In the genomic region with DNA sequence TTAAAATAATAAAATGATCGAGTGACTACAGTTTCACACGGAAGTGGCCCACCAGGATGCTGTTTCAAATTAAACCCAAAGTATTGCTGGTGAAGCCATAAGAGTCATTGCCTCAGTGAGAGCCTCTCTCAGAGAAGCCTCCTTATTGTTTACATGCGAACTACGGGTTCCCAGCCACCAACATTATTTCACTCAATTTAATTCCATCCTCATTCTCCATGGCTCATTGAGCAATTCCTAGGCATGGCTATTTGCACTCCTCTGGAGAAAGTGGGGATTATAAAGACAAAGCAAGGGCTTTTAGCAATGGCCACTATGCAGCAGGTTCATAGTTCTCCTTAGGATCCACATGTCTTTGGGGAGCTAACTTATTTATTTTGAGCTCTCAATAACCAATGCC, we compare ENCODE assay signal across 24 mouse cellular contexts.
DNase-seq lines count a peak whose midpoint lies in the region; ATAC-seq and TF ChIP-seq lines count a peak whose summit lies in the region.
"Had no signal": no experiment of that assay in that cellular context is flagged by ENCODE, and none has a peak within 500 bp of the region (broad histone marks: within the 10 kb centered on the region; RNA-seq: fewer than 3 reads in every experiment).

No protein-coding gene starts in this region.

- WGBS in forebrain, embryonic 12.5 days: 24% methylated on average over 4 of the region's 4 CpGs
- 20% methylated on average over 4 of the region's 4 CpGs for WGBS in forebrain, postnatal 0 days
- WGBS in hindbrain, postnatal 0 days: 34% methylated on average over 4 of the region's 4 CpGs
- WGBS in hindbrain, embryonic 10.5 days: 66% methylated on average over 4 of the region's 4 CpGs
- WGBS in neural tube, embryonic 12.5 days: 27% methylated on average over 4 of the region's 4 CpGs
- WGBS in neural tube, embryonic 15.5 days: 33% methylated on average over 4 of the region's 4 CpGs

- TF ChIP-seq CTCF in forebrain, postnatal 0 days (IDR thresholded peaks at IDR 0.05; ENCODE audit: low read depth): no peak
- no peak for TF ChIP-seq CTCF in hindbrain, postnatal 0 days (IDR thresholded peaks at IDR 0.05; ENCODE audit: low read depth)

- no peaks in the 10 kb centered on the region for H3K9me3 ChIP-seq in forebrain, embryonic 12.5 days
- no peaks in the 10 kb centered on the region for H3K9me3 ChIP-seq in forebrain, postnatal 0 days (ENCODE audit: low read length)
- no peaks in the 10 kb centered on the region for H3K9me3 ChIP-seq in hindbrain, postnatal 0 days (ENCODE audit: low read length)
- H3K9me3 ChIP-seq in hindbrain, embryonic 10.5 days: no peaks in the 10 kb centered on the region
- no peaks in the 10 kb centered on the region for H3K9me3 ChIP-seq in neural tube, embryonic 12.5 days
- no peaks in the 10 kb centered on the region for H3K9me3 ChIP-seq in neural tube, embryonic 15.5 days (replicated peaks)
- H3K9me3 ChIP-seq: heart, embryonic 10.5 days; heart, embryonic 15.5 days had no signal

- H3K36me3 ChIP-seq in forebrain, embryonic 12.5 days (replicated peaks): no peaks in the 10 kb centered on the region
- H3K36me3 ChIP-seq in forebrain, postnatal 0 days (ENCODE audit: insufficient read depth): no peaks in the 10 kb centered on the region
- H3K36me3 ChIP-seq in hindbrain, postnatal 0 days (ENCODE audit: insufficient read depth, low read length): no peaks in the 10 kb centered on the region
- no peaks in the 10 kb centered on the region for H3K36me3 ChIP-seq in hindbrain, embryonic 10.5 days
- H3K36me3 ChIP-seq in neural tube, embryonic 12.5 days: no peaks in the 10 kb centered on the region
- no peaks in the 10 kb centered on the region for H3K36me3 ChIP-seq in neural tube, embryonic 15.5 days
- H3K36me3 ChIP-seq: heart, embryonic 10.5 days; heart, embryonic 15.5 days had no signal

- H3K9ac ChIP-seq in forebrain, embryonic 12.5 days: no peak overlapping the region
- no peak overlapping the region for H3K9ac ChIP-seq in forebrain, postnatal 0 days
- H3K9ac ChIP-seq in hindbrain, postnatal 0 days (replicated peaks; ENCODE audit: low read length): no peak overlapping the region
- H3K9ac ChIP-seq in neural tube, embryonic 12.5 days: no peak overlapping the region
- H3K9ac ChIP-seq in neural tube, embryonic 15.5 days (replicated peaks): no peak overlapping the region
- H3K9ac ChIP-seq: heart, embryonic 15.5 days; liver, embryonic 14.5 days had no signal

- H3K4me3 ChIP-seq in forebrain, embryonic 12.5 days (replicated peaks): no peak overlapping the region
- no peak overlapping the region for H3K4me3 ChIP-seq in forebrain, postnatal 0 days (ENCODE audit: low read depth, low read length)
- no peak overlapping the region for H3K4me3 ChIP-seq in hindbrain, postnatal 0 days (ENCODE audit: low read length)
- no peak overlapping the region for H3K4me3 ChIP-seq in hindbrain, embryonic 10.5 days
- no peak overlapping the region for H3K4me3 ChIP-seq in neural tube, embryonic 12.5 days
- no peak overlapping the region for H3K4me3 ChIP-seq in neural tube, embryonic 15.5 days (replicated peaks)
- H3K4me3 ChIP-seq: heart, embryonic 10.5 days; heart, embryonic 15.5 days had no signal

- DNase-seq in forebrain, postnatal 0 days: no peak
- DNase-seq in hindbrain, postnatal 0 days (ENCODE audit: low spot score): peak; percentile 35
- no peak for DNase-seq in hindbrain, embryonic 10.5 days (ENCODE audit: low spot score)
- DNase-seq in cerebellum, adult 11 months: no peak
- DNase-seq: adrenal gland, postnatal 14 days; cerebellum, adult 18-20 months; gastrocnemius, postnatal 25 days; heart, adult 11 months; kidney, adult 9 months; kidney, postnatal 10 days; layer of hippocampus, postnatal 36 days; liver; lung, adult 2 months; lung, postnatal 10 days; right cerebral cortex, postnatal 14 days; thymus, postnatal 14 days had no signal

- no peak overlapping the region for H3K4me2 ChIP-seq in forebrain, embryonic 12.5 days
- H3K4me2 ChIP-seq in forebrain, postnatal 0 days (ENCODE audit: low read depth): no peak overlapping the region
- no peak overlapping the region for H3K4me2 ChIP-seq in hindbrain, postnatal 0 days (ENCODE audit: low read depth, low read length)
- no peak overlapping the region for H3K4me2 ChIP-seq in neural tube, embryonic 12.5 days (replicated peaks)
- no peak overlapping the region for H3K4me2 ChIP-seq in neural tube, embryonic 15.5 days
- H3K4me2 ChIP-seq: heart, embryonic 15.5 days had no signal

- H3K27ac ChIP-seq in forebrain, embryonic 12.5 days: no peak overlapping the region
- no peak overlapping the region for H3K27ac ChIP-seq in forebrain, postnatal 0 days (ENCODE audit: low read depth, low read length)
- no peak overlapping the region for H3K27ac ChIP-seq in hindbrain, postnatal 0 days
- no peak overlapping the region for H3K27ac ChIP-seq in hindbrain, embryonic 10.5 days
- H3K27ac ChIP-seq in neural tube, embryonic 12.5 days: no peak overlapping the region
- no peak overlapping the region for H3K27ac ChIP-seq in neural tube, embryonic 15.5 days (replicated peaks)
- H3K27ac ChIP-seq: heart, embryonic 10.5 days; heart, embryonic 15.5 days; liver, embryonic 14.5 days had no signal

- ATAC-seq in forebrain, embryonic 12.5 days (ENCODE audit: low FRiP score): peak; percentile 61
- no peak for ATAC-seq in forebrain, postnatal 0 days
- ATAC-seq in hindbrain, postnatal 0 days: no peak
- peak; percentile 63; the same call in 1 of the 2 replicates for ATAC-seq in neural tube, embryonic 12.5 days (ENCODE audit: low FRiP score, low read depth)
- no peak for ATAC-seq in neural tube, embryonic 15.5 days (ENCODE audit: low FRiP score)
- ATAC-seq: CD4-positive, CD25-positive, alpha-beta regulatory T cell, adult 4 months; intestine, postnatal 0 days had no signal

- peaks cover 5% of the 10 kb centered on the region; the same call in 1 of the 2 replicates for H3K4me1 ChIP-seq in forebrain, embryonic 12.5 days
- H3K4me1 ChIP-seq in forebrain, postnatal 0 days (ENCODE audit: insufficient read depth): no peaks in the 10 kb centered on the region
- no peaks in the 10 kb centered on the region for H3K4me1 ChIP-seq in hindbrain, postnatal 0 days (ENCODE audit: insufficient read depth, low read length)
- H3K4me1 ChIP-seq in hindbrain, embryonic 10.5 days (replicated peaks): no peaks in the 10 kb centered on the region
- no peaks in the 10 kb centered on the region for H3K4me1 ChIP-seq in neural tube, embryonic 12.5 days
- no peaks in the 10 kb centered on the region; the same call in 1 of the 2 replicates for H3K4me1 ChIP-seq in neural tube, embryonic 15.5 days
- H3K4me1 ChIP-seq: heart, embryonic 10.5 days had no signal

- H3K27me3 ChIP-seq in forebrain, embryonic 12.5 days: no peaks in the 10 kb centered on the region
- H3K27me3 ChIP-seq in forebrain, postnatal 0 days (ENCODE audit: insufficient read depth, low read length): no peaks in the 10 kb centered on the region
- H3K27me3 ChIP-seq in hindbrain, postnatal 0 days (ENCODE audit: insufficient read depth, low read length): no peaks in the 10 kb centered on the region
- H3K27me3 ChIP-seq in hindbrain, embryonic 10.5 days (ENCODE audit: insufficient read depth, poor library complexity, severe bottlenecking): no peaks in the 10 kb centered on the region
- no peaks in the 10 kb centered on the region for H3K27me3 ChIP-seq in neural tube, embryonic 12.5 days (replicated peaks)
- no peaks in the 10 kb centered on the region for H3K27me3 ChIP-seq in neural tube, embryonic 15.5 days (replicated peaks)
- H3K27me3 ChIP-seq: heart, embryonic 15.5 days had no signal

Comparison
In these comparisons a context has a peak if more than half of its experiments do, and no peak if none do; other contexts are left out.
1. ATAC-seq: peak in forebrain, embryonic 12.5 days (single experiment) and neural tube, embryonic 12.5 days (single experiment); none in forebrain, postnatal 0 days (single experiment), hindbrain, postnatal 0 days (single experiment) and neural tube, embryonic 15.5 days (single experiment).